Mouse (Mus musculus) cerebellum, postnatal 14 days (tissue): ENCODE data around the gene Ogfod2.

Experiments
- DNase-seq, 2 experiments: peaks; one replicate each; pipeline ENCODE4 v3.0.0; 2021; ENCODE audit warnings: mixed read lengths in 2 of 2

Ogfod2 gene

DNA sequence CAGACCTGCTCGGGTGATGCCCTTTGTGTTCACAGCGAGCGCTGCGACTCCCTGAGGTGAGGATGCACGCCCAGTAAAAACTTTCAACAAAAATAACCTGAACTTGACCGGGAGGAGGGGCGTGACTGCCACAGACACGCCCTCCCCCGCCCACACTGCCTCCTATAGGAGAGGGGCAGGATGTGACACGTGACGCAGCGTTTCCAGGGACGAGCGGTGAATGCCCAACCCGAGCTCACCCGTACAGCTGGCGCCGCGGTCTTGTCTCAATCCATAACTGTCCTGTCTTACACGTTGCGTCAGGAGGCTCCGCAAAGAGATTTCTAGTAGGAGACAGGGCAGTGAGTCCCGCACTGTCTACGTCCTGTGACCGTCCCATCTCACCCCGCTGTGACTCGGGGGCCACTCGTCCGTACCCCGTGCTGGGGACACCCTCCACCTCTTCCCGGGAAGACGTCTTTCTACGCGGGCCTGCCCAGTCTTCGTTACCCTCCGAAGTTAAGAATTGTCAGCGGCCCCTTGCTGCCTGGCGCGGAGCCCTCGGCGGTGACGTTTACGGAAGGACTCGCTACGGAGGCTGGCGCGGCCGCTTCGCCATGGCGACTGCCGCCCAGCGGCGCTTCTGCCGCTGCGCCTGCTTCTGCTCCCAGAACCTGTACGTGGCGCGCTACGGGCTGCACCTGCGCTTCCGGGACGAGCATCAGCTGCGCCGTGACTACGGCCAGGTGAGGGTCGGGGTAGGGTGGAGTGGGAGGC is at the start of gene Ogfod2:
Gene Ogfod2 (plus strand): TSS at position 556 of the 756 bp plus-strand sequence.
- peak; percentile 98 to 99 for DNase-seq

DNA sequence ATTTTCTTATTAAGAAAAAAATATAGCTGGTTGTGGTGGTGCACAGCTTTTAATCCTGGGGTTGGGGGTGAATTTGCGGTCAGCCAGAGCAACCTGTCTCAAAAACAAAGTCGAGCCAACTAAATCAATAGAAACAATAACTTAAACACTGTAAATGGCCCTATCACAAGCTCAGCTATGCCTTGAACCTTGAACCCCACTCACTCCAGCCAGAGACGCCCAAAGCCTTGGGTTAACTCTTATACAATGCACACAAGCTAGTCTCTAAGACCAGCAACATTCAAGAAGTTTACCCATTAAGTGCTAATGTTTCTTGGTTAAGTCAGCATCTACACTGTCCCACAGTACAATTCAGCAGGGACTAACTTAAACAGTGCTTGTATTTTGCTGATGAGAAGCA is 42.4 kb upstream of the Ogfod2 start:
- no peak for DNase-seq

DNA sequence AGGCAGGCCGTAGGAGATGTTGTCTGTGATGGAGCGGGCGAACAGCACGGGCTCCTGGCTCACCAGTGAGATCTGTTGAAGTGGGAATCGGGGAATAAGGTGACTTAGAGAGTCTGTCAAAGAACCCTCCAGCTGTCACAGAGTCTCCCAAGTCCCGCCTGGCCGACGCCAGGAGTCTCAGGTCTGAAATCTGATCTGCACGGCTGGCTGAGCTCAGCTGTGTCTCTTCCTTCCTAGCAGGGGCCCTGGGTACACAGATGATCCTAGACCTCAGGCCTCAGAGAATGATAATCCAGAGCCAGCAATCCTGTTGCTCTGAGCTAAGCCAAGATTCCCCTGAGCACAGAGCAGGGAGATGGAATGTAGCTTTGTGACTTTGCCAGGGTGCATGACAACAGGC is 38.4 kb upstream of the Ogfod2 start:
- DNase-seq, result no peak

DNA sequence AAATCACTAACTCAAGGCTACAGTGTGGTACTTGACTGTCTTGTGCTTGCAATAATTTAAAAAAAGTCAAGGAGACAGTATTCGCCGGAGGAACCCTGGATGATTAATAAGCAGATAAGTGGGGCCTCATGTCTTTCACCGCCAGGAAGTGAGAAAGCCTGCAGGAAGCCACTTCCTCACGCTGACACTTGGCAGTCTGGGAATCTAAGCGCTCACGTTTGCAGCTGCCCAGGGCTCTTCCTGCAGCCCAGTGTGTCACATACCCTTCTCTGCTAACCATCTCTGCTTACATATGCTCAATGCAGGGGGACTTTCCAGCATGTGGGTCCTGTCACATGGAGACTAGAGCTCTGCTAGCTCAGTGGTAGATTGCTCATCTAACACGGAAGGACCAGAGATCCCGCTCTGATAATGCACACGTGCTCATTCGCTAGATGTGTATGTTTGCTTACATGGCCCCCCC is 37.2 kb upstream of the Ogfod2 start:
- no peak for DNase-seq

DNA sequence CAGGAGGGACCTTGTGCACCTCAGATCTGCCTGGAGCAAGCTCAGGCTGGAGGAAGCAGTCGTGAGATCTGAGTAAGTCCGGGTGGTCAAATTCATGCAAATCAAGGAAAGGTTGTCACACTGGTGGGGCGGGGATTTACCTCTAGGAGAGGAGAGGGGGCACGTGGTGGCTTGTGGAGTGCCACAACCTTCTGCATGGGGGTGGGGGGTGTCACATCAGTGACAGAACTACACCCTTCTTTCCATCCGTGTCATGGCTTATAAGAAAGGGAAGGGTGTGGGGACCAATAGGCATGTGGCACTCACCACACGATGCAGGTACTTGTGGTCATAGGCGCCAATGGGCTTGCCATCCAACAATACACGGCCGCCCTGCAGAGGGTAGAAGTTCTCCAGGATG is 36.4 kb upstream of the Ogfod2 start:
- DNase-seq, result no peak

DNA sequence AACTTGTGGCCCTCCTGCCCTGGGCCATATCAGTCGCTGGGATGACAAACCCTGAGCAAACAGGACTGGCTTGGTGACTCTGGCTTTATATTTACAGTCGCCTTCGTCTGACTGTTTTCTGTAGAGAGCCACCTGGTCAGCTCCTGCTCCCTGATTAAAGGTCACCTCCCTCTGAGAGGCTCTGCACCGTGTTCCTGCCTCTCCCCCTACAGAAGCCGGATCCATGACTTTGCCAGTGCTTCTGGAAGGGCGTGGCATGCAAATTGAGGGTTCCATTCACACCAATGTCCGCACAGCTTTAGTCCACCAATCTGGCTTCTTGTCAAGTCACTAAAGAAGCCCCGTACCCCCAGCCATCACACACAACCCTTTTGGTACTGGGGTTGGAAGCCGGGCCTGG is 35.5 kb upstream of the Ogfod2 start:
- DNase-seq, result no peak

DNA sequence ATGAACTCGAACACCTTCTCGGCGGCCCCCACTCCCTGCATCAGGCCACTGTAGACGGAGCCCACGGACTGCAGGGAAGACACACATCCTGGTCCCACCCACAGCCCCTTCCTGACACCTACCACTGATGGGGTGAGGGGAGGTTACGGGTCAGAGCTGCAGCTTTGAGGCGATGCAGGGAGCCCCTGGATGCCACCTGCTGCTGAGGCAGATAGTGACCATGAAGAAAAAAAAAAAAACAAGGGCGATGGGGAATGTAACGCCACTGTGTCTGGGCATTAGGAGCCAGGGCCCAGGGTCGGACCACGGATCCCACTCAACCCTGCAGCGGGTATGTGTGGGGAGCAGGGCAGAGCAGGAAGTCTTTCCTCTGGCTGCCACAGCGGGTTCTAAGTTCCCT is 34.9 kb upstream of the Ogfod2 start:
- DNase-seq, result no peak

DNA sequence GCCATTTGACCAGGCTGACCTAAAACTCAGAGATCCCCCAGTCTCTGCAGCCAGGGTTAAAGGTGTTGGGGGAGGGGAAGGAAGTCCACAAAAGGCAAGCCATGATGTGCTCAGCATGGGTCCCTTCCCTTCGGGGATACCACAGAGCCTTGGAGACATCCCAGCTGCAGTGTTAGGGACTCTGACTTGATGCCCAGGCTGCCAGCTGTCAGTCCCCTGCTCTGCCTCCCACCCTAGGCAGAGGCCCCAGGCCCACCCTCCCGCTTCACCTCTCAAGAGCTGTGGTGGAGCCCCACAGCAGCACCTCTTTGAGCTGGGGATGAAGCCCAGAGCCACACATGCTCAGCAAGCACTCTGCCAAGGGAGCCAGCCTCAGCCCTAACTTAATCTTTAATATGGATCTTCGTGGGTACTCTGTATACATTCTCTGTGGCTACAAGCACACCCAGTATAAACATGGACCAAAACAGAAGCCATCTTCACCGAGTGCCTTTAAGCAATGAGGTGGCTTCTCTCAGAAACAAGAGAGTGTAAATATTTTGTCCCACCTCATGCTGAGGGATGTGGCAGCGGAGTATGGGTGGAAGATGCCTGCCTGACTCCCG is 34.1 kb upstream of the Ogfod2 start:
- DNase-seq, result peak in 1 of 2 experiments; percentile 12

DNA sequence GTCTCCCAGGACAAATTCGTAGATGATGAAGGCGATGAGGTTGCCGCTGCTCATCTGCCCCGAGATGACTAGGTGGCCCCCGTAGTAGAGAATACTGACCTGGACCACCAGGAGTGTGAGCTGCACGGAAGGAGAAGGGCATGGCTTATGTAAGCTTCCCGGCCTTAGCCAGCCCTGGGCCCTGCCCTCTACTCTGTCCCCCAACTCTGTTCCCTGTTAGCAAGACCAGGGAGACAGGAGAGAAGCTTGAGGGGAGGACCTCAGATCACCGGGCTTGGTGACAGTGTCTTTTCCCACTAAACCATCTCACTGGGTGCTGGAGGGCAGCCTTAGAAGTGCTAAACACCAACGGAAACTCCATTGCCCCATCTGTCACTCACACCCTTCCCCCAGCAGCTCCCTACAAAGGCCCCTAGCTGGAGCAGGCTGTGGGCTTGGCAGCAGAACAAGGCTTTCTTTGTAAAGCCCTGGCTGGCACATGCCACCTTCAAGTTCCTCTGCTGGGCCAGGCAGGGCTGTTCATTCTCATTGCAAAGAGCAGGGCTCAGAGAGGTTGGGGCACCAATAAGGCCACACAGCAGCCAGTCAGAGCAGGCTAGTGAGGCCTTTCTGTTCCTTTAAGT is 33.2 kb upstream of the Ogfod2 start:
- DNase-seq, result peak; percentile 58 to 64

DNA sequence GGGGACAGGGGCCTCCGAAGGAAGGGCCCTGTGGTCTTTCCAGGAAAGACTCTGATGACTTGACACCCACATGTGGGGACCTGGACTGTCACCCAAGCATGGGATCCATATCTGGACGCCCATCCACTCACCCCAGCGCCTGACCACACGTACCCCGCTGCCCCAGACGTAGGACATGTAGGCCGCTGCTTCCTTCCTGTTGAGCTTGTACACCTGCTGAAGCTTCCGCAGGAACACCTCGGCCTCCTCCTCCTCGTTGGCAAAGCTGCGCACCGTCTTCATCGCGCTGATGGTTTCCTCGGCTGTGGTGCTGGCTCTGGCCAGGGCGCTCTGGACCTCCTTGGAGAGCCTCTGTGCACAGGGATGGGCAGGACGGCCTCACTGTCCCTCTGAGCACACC is 32.2 kb upstream of the Ogfod2 start:
- no peak for DNase-seq

DNA sequence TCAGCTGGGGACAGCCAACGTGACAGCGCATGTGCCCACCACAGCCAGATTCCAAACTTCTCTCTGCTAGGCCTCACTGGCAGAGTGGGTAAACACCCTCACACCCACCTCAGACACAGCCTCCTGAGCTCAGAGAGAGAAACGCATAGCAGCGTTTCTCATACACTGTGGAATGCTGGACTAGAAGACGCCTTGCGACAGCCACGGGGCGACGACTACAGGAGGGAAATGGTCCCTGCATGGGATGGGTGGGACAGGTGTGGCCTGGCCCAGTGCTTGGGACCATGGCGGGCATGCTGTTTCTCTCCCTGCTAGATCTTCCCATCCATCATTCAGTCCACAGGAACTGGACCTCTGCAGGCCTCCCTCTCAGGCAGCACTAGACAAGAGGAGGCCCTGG is 29.6 kb upstream of the Ogfod2 start:
- peak in 1 of 2 experiments; percentile 5 for DNase-seq

DNA sequence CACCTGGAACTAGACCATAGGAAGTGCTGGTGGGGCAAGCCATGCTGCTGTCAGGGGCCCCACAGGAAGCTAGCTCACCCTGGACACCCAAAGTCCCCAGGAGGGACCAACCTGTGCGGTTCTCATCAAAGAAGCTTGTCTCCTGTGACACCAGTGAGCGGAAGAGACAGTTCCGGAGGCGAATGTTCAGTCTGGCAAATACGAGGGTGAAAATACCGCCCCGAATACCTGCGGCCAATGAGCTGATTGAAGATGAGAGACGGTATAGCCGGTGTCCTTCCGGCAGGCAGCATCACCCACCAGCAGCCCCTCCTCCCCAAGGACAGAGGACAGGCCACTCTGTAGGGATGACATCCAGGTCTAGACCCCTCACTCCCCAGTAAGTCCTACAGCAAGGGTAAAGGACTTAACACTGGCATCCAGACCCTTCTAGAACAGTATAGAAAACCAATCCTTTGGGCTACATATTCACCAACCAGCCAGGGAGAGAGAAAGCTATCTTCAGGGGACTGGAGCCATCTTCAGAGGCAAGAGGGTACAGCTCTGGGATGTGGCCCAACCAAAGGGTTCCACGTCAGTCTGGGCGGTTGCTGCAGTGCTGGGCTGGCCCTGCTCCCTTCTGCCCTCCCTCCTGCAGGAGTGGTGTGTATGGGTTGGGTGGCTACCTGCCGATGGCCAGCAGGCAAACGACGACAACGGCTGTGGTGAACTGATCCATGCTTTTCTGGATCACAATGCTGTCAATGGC is 29.0 kb upstream of the Ogfod2 start:
- DNase-seq, result peak in 1 of 2 experiments; percentile 44

DNA sequence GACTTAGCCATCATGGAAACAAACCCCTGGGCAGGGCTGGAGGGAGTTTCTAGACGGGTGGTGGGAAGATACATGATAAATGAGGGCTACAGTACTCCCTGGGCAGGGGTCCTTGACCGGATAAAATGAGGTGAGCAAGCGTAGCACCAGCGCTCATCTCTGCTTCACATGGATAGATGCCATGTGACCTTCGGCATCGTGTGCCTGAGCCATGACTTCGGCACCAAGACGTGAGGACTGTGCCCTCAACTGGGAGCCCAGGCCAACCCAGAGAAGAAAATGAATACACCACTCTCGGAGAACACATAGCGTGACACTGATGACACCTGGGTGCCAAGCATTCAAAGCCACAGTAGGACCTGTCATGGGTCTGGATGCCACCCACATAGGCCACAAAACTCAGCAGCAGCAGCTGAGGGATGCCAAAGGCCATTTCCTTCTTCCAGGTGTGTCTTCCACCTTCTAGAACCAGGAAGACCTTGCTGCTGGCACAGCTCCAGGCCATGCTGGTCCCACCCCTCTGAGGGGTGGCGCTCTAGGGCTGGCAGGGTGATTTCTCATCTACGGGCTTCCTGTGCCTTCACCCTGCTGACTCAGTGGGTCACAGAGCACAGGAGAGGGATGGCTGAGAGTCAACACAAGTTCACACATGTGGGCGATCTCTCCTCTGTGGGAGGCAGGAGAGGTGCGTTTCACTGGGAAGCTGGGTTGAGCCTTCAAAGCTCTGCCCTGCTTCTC is 28.1 kb upstream of the Ogfod2 start:
- peak in 1 of 2 experiments; percentile 46 for DNase-seq

DNA sequence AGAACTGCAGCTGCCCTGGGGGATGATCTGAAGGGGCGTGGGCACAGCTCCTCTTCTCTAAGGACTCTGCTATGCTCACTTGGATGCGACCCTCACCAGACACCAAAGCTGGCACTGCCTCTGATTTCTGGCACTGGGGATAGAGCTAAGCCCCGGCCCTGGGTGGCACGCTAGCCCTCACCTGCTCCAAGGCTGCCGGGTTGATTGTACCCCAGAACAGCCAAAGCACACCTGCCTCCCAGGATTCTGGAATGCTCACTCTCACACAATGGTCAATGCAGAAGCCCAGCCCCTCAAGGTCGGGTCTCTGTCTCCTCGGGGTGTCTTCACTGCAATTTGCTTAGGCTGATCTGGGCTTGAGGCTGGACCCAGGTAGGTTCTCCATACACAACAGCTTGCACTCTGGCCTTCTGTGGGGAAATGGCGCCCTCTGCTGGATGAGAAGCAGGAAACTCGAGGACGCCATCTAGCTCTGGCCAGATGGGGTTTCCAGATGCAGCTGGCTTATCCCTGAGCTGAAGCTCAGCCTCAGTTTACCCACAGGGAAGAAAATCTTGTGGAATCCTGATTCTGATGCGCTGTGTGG is 27.4 kb upstream of the Ogfod2 start:
- peak; percentile 91 to 95 for DNase-seq

DNA sequence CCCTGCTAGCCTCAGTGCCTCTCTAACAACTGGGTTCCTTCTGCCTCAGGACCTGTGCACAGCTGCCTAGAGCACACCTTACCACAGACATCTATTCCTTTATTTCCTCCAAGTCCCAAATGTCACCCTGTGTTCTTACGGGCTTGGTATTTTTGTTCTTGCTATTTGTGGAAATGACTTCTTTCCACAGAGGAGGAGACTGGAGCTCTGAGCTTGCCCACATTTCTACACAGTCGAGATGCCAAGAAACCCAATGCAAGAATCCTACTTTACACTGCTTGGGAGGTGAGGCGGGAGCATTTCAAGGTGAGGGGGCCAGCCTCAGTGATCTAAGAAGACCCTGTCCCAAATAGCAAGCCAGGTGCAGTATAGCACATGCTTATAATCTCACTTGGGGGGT is 26.6 kb upstream of the Ogfod2 start:
- no peak for DNase-seq

DNA sequence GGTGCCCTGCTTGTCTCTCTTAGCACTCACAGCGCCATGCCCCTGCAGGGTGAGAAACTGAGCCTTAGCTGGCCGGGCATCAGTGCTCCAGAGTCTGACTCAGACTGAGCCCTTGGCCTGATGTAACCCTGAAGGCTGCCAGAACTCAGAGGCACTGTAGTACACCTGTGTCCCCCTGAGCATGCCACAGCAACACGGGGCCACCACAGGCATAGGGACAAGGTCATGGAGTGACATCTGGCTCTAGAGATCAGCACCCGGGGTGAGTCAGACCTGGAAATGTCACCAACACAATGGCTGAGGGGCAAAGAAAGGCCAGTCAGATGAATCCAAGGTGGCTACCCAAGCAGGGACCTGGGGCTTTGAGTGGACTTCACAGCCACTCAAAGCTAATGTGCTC is 25.2 kb upstream of the Ogfod2 start:
- DNase-seq, result peak in 1 of 2 experiments; percentile 4

DNA sequence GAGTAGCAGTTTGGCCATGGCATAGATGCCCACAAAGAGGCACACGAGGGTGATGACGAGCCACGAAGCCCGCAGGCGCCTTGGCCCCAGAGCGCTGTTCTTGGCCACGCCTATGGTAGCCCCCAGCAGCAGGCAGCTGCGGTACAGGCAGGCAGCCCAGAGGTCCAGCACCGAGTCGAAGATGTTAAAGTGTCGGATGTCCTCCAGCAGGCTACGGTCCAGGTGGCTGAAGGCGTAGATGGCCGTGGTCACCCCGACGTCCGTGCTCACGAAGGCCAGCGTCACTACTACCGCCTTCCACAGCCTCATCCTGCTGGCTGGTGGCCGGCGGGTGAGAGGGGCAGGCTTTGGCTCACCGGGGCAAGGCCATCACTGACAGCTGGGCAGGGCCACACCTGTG is 22.2 kb upstream of the Ogfod2 start:
- peak in 1 of 2 experiments; percentile 17 for DNase-seq

DNA sequence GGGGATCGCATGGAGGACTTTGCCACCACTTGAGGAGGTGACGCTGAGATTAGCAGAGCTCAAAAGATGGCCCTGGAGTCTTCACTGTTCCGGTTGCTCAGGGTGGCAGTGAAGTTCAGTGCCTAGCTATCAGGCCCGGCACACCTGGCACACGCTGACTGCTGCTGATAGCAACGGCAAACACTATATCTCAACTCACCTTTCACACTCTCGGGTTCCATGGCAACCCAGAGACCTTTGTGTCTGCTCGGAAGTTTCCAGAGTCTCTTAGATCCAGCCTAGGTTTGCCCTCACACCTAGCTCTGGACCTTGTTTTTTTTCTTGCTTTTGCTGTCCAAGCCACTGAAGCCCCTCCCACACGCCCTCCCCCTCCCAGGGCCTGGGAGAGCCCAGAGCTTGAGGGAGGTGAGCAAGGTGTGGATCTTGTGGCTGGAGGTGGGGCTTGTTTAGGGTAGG is 20.1 kb upstream of the Ogfod2 start:
- no peak for DNase-seq

DNA sequence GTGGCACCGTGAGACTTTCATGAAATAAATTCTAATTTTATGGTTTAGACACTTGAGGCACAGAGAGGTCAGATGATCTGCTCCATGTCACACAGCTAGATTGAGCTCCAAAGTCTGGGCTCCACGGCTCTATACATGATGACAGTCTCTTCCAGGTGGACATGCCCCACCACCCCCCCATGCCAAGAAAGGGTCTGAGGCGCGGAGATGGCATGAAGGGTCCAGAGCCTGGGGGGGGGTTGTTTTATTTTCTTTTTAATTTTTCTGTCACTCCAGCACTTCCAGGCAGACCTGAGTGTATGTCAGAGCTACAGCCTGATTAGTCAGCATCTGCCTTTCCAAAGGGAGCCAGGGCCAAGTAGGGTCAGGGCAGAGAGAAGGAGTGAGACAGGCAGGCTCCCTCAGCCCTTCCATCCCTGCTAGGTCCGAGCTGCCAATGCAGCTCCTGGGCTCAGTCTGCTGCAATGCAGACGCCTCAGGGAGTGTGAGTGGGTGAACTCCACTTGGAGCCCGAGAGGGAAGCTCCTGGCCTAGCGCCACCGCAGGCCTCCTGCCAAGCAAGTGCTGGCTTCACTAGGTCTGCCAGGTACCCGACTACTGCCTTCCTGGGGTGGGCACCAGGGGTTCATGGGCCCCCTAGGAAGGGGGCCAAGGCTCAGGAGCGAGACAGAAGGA is 18.8 kb upstream of the Ogfod2 start:
- DNase-seq, result peak; percentile 68 to 77

DNA sequence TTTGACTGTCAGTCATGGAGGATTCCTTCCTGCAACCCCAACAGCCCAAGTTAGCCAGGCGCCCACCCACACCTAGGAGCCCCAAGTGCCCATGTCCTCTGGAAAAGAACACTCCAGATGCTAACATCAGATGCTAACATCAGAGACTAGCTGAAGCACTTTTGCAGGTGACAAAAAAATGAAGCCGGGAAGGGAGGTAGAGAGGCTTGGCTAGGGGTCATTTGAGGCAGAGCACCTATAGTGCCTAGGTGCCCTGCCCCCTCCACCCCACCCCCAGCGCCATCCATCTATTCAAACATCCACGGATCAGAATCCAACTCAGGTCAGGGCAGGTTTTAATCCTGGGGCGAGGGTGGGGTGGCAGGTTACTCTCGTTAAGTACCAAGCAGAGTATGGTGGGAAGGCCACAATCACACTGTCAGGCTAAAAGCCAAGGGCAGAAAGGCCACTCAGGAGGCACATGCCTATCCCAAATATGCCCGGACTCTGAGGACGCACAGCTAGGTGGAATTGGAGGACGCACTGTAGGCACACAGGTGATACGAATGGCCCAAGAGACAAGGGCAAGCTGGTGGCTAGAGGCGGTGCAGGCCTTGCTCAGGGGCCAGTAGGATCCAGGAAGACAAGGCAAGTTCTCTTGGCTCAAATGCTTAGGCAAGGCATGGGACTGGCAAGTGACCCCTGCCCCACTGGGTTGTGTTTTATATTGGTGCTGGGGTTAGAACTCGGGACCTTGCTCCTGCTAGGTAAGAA is 18.1 kb upstream of the Ogfod2 start:
- DNase-seq, result no peak
